Mouse (Mus musculus) forebrain, embryonic 15.5 days (tissue): ENCODE results near the gene Abhd10. TPM values are rescaled to one million over a fixed set of nuclear protein-coding genes. Genes with fewer than 3 reads are reported as not detected.

Experiments used
- ATAC-seq: fragments of 200-750 bp; cut with Nextera tagmentation; replicated peaks from 2 replicates; pipeline ENCODE4 v1.8.0; 2017; ENCODE audit warnings: mild to moderate bottlenecking, moderate TSS enrichment, moderate library complexity
- H3K27ac ChIP-seq: fragments of 300-500 bp; sonication (generic); replicated peaks from 2 replicates; pipeline ENCODE4 v1.5.1; 2015; ENCODE audit warnings: mild to moderate bottlenecking, inconsistent platforms
- H3K27me3 ChIP-seq: fragments of 300-500 bp; sonication (generic); 2 replicates; pipeline ENCODE4 v1.6.1; 2015; ENCODE audit warnings: inconsistent platforms
- H3K36me3 ChIP-seq: fragments of 300-500 bp; sonication (generic); 2 replicates; pipeline ENCODE4 v1.6.1; 2015; ENCODE audit warnings: mild to moderate bottlenecking, inconsistent platforms
- H3K4me1 ChIP-seq: fragments of 300-500 bp; sonication (generic); 2 replicates; pipeline ENCODE4 v1.6.1; 2015; ENCODE audit warnings: inconsistent platforms
- H3K4me2 ChIP-seq: fragments of 300-500 bp; sonication (generic); replicated peaks from 2 replicates; pipeline ENCODE4 v1.6.1; 2015; ENCODE audit warnings: mild to moderate bottlenecking, inconsistent platforms
- H3K4me3 ChIP-seq: fragments of 300-500 bp; sonication (generic); 2 replicates; pipeline ENCODE4 v1.5.1; 2015; ENCODE audit warnings: mild to moderate bottlenecking, inconsistent platforms
- H3K9ac ChIP-seq: fragments of 300-500 bp; sonication (generic); replicated peaks from 2 replicates; pipeline ENCODE4 v1.6.1; 2015; ENCODE audit warnings: mild to moderate bottlenecking, inconsistent platforms
- H3K9me3 ChIP-seq: fragments of 300-500 bp; sonication (generic); 2 replicates; pipeline ENCODE4 v1.6.1; 2016; ENCODE audit warnings: inconsistent platforms
- WGBS: fragments of 180-500 bp; shearing (Covaris S2); methylation state at CpG from one replicate; pipeline ENCODE4 v1.1.7; 2015; ENCODE audit warnings: mixed read lengths; 5-methylcytosine and 5-hydroxymethylcytosine counted together
- polyA plus RNA-seq: library from polyadenylated mRNA; unstranded; fragments of >200 nt; fragmentation: Nextera tagmentation; extraction: Ambion mirVana; gene quantifications from 2 replicates; pipeline ENCODE4 v1.2.1, GENCODE M21; 2015

The Abhd10 gene
- polyA plus RNA-seq, 1 experiment from 2014 or later = 43.3 TPM

GRCm38 (mm10) chr16:45723172-45723901 is 19.4 kb downstream of the Abhd10 start:
- no peaks in the 10 kb centered on the region for H3K9me3 ChIP-seq
- H3K27ac ChIP-seq = peak overlapping the region; percentile 96
- H3K4me1 ChIP-seq = peaks cover 39% of the 10 kb centered on the region
- WGBS = 25% methylated on average over 6 of the region's 6 CpGs
- ATAC-seq = peak; percentile 39
- peak overlapping the region; percentile 60 for H3K4me3 ChIP-seq
- H3K27me3 ChIP-seq = no peaks in the 10 kb centered on the region
- H3K9ac ChIP-seq = peak overlapping the region; percentile 81
- H3K36me3 ChIP-seq = peaks cover 29% of the 10 kb centered on the region
- peak overlapping the region; percentile 75 for H3K4me2 ChIP-seq

- peak overlapping the region; percentile 75 for H3K4me2 ChIP-seq
- H3K4me3 ChIP-seq = peak overlapping the region; percentile 60
- whole genome bisulfite sequencing = 44% methylated on average over 3 of the region's 3 CpGs
- peaks cover 35% of the 10 kb centered on the region for H3K36me3 ChIP-seq
- peak overlapping the region; percentile 81 for H3K9ac ChIP-seq
- peak overlapping the region; percentile 96 for H3K27ac ChIP-seq
- no peaks in the 10 kb centered on the region for H3K27me3 ChIP-seq
- H3K4me1 ChIP-seq = peaks cover 39% of the 10 kb centered on the region
- H3K9me3 ChIP-seq = no peaks in the 10 kb centered on the region
- no peak for ATAC-seq
These were observed 20.2 kb downstream of the Abhd10 start for GRCm38 (mm10) chr16:45722460-45722951.

- peaks cover 58% of the 10 kb centered on the region for H3K36me3 ChIP-seq
- ATAC-seq = no peak
- H3K9me3 ChIP-seq = no peaks in the 10 kb centered on the region
- 88% methylated on average over 10 of the region's 10 CpGs for WGBS
- peaks cover 39% of the 10 kb centered on the region for H3K4me1 ChIP-seq
- no peaks in the 10 kb centered on the region for H3K27me3 ChIP-seq
- no peak overlapping the region for H3K4me3 ChIP-seq
- H3K4me2 ChIP-seq = no peak overlapping the region
- no peak overlapping the region for H3K27ac ChIP-seq
- no peak overlapping the region for H3K9ac ChIP-seq
These were observed 22.6 kb downstream of the Abhd10 start for GRCm38 (mm10) chr16:45720022-45720630.

- Histone ChIP-seq H3K4me2 (no peak overlapping the region), H3K27ac (no peak overlapping the region), H3K9me3 (no peaks in the 10 kb centered on the region), H3K9ac (no peak overlapping the region), H3K4me3 (no peak overlapping the region), H3K36me3 (peaks cover 70% of the 10 kb centered on the region), H3K27me3 (no peaks in the 10 kb centered on the region), H3K4me1 (peaks cover 34% of the 10 kb centered on the region)
- no peak for ATAC-seq
- 96% methylated on average over 4 of the region's 4 CpGs for WGBS
These were observed 24.5 kb downstream of the Abhd10 start for GRCm38 (mm10) chr16:45718296-45718695.

GRCm38 (mm10) chr16:45714489-45715150 is 28.1 kb downstream of the Abhd10 start:
- no peak overlapping the region for H3K27ac ChIP-seq
- ATAC-seq = no peak
- peaks cover 71% of the 10 kb centered on the region for H3K36me3 ChIP-seq
- no peak overlapping the region for H3K4me2 ChIP-seq
- H3K4me1 ChIP-seq = no peaks in the 10 kb centered on the region
- no peaks in the 10 kb centered on the region for H3K27me3 ChIP-seq
- H3K9me3 ChIP-seq = no peaks in the 10 kb centered on the region
- H3K4me3 ChIP-seq = no peak overlapping the region
- WGBS = 84% methylated on average over 5 of the region's 5 CpGs
- no peak overlapping the region for H3K9ac ChIP-seq

- peaks cover 64% of the 10 kb centered on the region for H3K36me3 ChIP-seq
- H3K4me1 ChIP-seq = no peaks in the 10 kb centered on the region
- H3K4me2 ChIP-seq = no peak overlapping the region
- H3K27ac ChIP-seq = no peak overlapping the region
- WGBS = 91% methylated on average over 1 of the region's 1 CpGs
- no peaks in the 10 kb centered on the region for H3K9me3 ChIP-seq
- H3K27me3 ChIP-seq = no peaks in the 10 kb centered on the region
- H3K9ac ChIP-seq = no peak overlapping the region
- no peak overlapping the region for H3K4me3 ChIP-seq
- ATAC-seq = no peak
These were observed 28.9 kb downstream of the Abhd10 start for GRCm38 (mm10) chr16:45713878-45714277.

- WGBS = 69% methylated on average over 5 of the region's 5 CpGs
- Histone ChIP-seq H3K4me3 (no peak overlapping the region), H3K27ac (no peak overlapping the region), H3K4me1 (no peaks in the 10 kb centered on the region), H3K4me2 (no peak overlapping the region), H3K36me3 (peaks cover 60% of the 10 kb centered on the region), H3K9ac (no peak overlapping the region), H3K27me3 (no peaks in the 10 kb centered on the region), H3K9me3 (no peaks in the 10 kb centered on the region)
- ATAC-seq = no peak
These were observed 29.5 kb downstream of the Abhd10 start for GRCm38 (mm10) chr16:45713261-45713660.

- H3K27me3 ChIP-seq = no peaks in the 10 kb centered on the region
- H3K36me3 ChIP-seq = peaks cover 42% of the 10 kb centered on the region
- H3K27ac ChIP-seq = no peak overlapping the region
- no peaks in the 10 kb centered on the region for H3K9me3 ChIP-seq
- no peaks in the 10 kb centered on the region for H3K4me1 ChIP-seq
- ATAC-seq = peak; percentile 55
- H3K4me3 ChIP-seq = no peak overlapping the region
- H3K4me2 ChIP-seq = no peak overlapping the region
- H3K9ac ChIP-seq = no peak overlapping the region
- WGBS = 72% methylated on average over 7 of the region's 7 CpGs
These were observed 31.5 kb downstream of the Abhd10 start for GRCm38 (mm10) chr16:45711263-45711662.

- no peaks in the 10 kb centered on the region for H3K27me3 ChIP-seq
- no peak overlapping the region for H3K4me2 ChIP-seq
- no peaks in the 10 kb centered on the region for H3K36me3 ChIP-seq
- no peak overlapping the region for H3K27ac ChIP-seq
- no peak overlapping the region for H3K9ac ChIP-seq
- WGBS = 84% methylated on average over 5 of the region's 5 CpGs
- no peaks in the 10 kb centered on the region for H3K9me3 ChIP-seq
- no peak overlapping the region for H3K4me3 ChIP-seq
- no peak for ATAC-seq
- H3K4me1 ChIP-seq = no peaks in the 10 kb centered on the region
These were observed 43.5 kb downstream of the Abhd10 start for GRCm38 (mm10) chr16:45699301-45699700.

- H3K9me3 ChIP-seq = no peaks in the 10 kb centered on the region
- WGBS = 44% methylated on average over 6 of the region's 6 CpGs
- H3K4me2 ChIP-seq = no peak overlapping the region
- no peak overlapping the region for H3K9ac ChIP-seq
- no peak overlapping the region for H3K4me3 ChIP-seq
- H3K4me1 ChIP-seq = peaks cover 2% of the 10 kb centered on the region; the same call in 1 of the 2 replicates
- no peaks in the 10 kb centered on the region for H3K36me3 ChIP-seq
- H3K27ac ChIP-seq = no peak overlapping the region
- H3K27me3 ChIP-seq = no peaks in the 10 kb centered on the region
- no peak for ATAC-seq
These were observed 44.8 kb downstream of the Abhd10 start for GRCm38 (mm10) chr16:45697996-45698395.

GRCm38 (mm10) chr16:45695445-45696160 is 47.2 kb downstream of the Abhd10 start:
- ATAC-seq = no peak
- 70% methylated on average over 9 of the region's 9 CpGs for WGBS
- no peak overlapping the region for H3K4me3 ChIP-seq

GRCm38 (mm10) chr16:45693558-45693957 is 49.2 kb downstream of the Abhd10 start, which contains the start of gene Tmprss7:
Tmprss7 (minus strand) TSS chr16:45693658.
- ATAC-seq = no peak
- Histone ChIP-seq H3K4me3 (no peak within 1 kb of the TSS), H3K4me2 (no peak within 1 kb of the TSS), H3K9ac (no peak within 1 kb of the TSS), H3K9me3 (no peaks in the 10 kb centered on the region), H3K27ac (no peak within 1 kb of the TSS), H3K4me1 (peaks cover 14% of the 10 kb centered on the region), H3K27me3 (no peaks in the 10 kb centered on the region), H3K36me3 (no peaks in the 10 kb centered on the region)
- 70% methylated on average over 10 of the region's 10 CpGs for WGBS

More at GRCm38 (mm10) chr16:45695445-45696160, 47.2 kb downstream of the Abhd10 start:
- Histone ChIP-seq H3K9me3 (no peaks in the 10 kb centered on the region), H3K4me2 (no peak overlapping the region), H3K27me3 (no peaks in the 10 kb centered on the region), H3K36me3 (no peaks in the 10 kb centered on the region), H3K27ac (no peak overlapping the region), H3K9ac (no peak overlapping the region), H3K4me1 (peaks cover 7% of the 10 kb centered on the region)
